Mouse (Mus musculus) intestine, embryonic 14.5 days (tissue): ENCODE data around the gene Dysf. TPM values are rescaled to one million over a fixed set of nuclear protein-coding genes. Genes with fewer than 3 reads are reported as not detected.

ENCODE experiments used
- ATAC-seq: fragments of 200-750 bp; cut with Nextera tagmentation; replicated peaks from 2 replicates; pipeline ENCODE4 v1.8.0; 2017; ENCODE audit warnings: low read depth, moderate number of reproducible peaks, moderate TSS enrichment, moderate library complexity; ENCODE audit not compliant: low FRiP score, low TSS enrichment
- DNase-seq: peaks from one replicate; pipeline ENCODE4 v3.0.0-alpha.2; 2018; ENCODE audit warnings: low spot score
- H3K27ac ChIP-seq: fragments of 300-500 bp; sonication (generic); 2 replicates; pipeline ENCODE4 v1.5.1; 2014; ENCODE audit warnings: low read depth, mild to moderate bottlenecking, control low read depth
- H3K27me3 ChIP-seq: fragments of 300-500 bp; sonication (generic); replicated peaks from 2 replicates; pipeline ENCODE4 v1.6.1; 2014; ENCODE audit warnings: low read length, control low read depth; ENCODE audit not compliant: control insufficient read depth, insufficient read depth
- H3K36me3 ChIP-seq: fragments of 300-500 bp; sonication (generic); 2 replicates; pipeline ENCODE4 v1.6.1; 2014; ENCODE audit warnings: low read length, control low read depth; ENCODE audit not compliant: control insufficient read depth, insufficient read depth
- H3K4me1 ChIP-seq: fragments of 300-500 bp; sonication (generic); replicated peaks from 2 replicates; pipeline ENCODE4 v1.6.1; 2014; ENCODE audit warnings: low read length, control low read depth, mixed read lengths; ENCODE audit not compliant: control insufficient read depth, insufficient read depth
- H3K4me2 ChIP-seq: fragments of 300-500 bp; sonication (generic); 2 replicates; pipeline ENCODE4 v1.6.1; 2014; ENCODE audit warnings: low read length
- H3K4me3 ChIP-seq: fragments of 300-500 bp; sonication (generic); 2 replicates; pipeline ENCODE4 v1.5.1; 2014; ENCODE audit warnings: low read depth, low read length, control low read depth, mixed read lengths
- H3K9ac ChIP-seq: fragments of 300-500 bp; sonication (generic); 2 replicates; pipeline ENCODE4 v1.6.1; 2014; ENCODE audit warnings: mild to moderate bottlenecking, low read length
- H3K9me3 ChIP-seq: fragments of 300-500 bp; sonication (generic); 2 replicates; pipeline ENCODE4 v1.6.1; 2016; ENCODE audit warnings: low read length, control low read depth; ENCODE audit not compliant: control insufficient read depth
- WGBS: fragments of 180-500 bp; shearing (Covaris S2); extraction: QIAGEN DNeasy Blood & Tissue Kit; methylation state at CpG from one replicate; pipeline ENCODE4 v1.1.7; 2014; 5-methylcytosine and 5-hydroxymethylcytosine counted together
- polyA plus RNA-seq: library from polyadenylated mRNA; unstranded; fragments of >200 nt; fragmentation: Nextera tagmentation; extraction: Ambion mirVana; gene quantifications from 2 replicates; pipeline ENCODE4 v1.2.1, GENCODE M21; 2014

The Dysf gene
- polyA plus RNA-seq, 1 experiment from 2014 or later, result 11.1 TPM

DNA sequence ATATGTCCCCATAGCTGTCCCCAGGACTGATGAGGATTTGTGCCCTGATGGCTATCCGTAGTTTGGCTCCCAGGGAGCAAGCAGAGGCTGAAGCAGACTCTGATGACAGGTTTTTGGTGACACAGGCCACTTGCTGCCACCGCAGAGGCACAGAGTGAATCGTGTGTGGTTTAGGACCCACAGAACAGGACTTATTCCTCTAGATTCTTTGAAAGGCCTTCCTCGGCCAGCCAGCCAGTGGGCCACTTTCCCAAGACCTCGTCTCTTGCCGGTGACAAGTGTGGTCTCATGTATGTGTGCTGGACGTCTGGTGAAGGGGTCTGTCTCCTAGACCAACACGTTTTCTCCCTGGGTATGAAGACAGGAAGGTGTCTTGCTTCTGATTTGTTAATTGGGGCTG, 48.8 kb downstream of the Dysf start:
- no peaks in the 10 kb centered on the region for H3K9me3 ChIP-seq
- no peaks in the 10 kb centered on the region for H3K36me3 ChIP-seq
- no peaks in the 10 kb centered on the region for H3K27me3 ChIP-seq
- H3K4me3 ChIP-seq, result no peak overlapping the region
- no peak overlapping the region for H3K27ac ChIP-seq
- no peak overlapping the region for H3K9ac ChIP-seq
- ATAC-seq, result no peak
- H3K4me1 ChIP-seq, result no peaks in the 10 kb centered on the region
- DNase-seq, result no peak
- H3K4me2 ChIP-seq, result no peak overlapping the region
- 83% methylated on average over 8 of the region's 8 CpGs for WGBS

DNA sequence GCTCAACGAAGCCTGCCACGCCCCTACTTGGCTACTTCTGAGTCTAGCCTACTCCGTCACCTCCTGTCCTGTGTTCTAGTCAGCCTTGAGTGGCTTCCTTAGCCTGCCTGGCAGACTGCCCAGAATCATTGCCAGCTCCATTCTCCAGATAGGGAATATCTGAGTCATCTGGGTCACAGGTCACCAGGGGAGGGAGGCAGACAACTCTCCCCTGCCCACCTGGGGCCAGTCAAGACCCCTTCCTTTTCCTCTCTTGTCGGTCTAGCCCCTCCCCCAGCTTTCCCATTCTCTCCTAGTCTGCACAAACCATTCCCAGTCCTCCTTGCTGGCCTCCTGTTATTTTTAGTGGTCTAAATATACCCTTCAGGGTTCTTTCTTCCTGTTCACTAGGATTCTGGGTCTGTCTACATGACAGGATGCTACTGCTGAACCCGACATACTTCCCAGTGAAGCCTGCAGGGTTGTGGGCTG, 50.3 kb downstream of the Dysf start:
- Histone ChIP-seq H3K9me3 (no peaks in the 10 kb centered on the region), H3K27me3 (no peaks in the 10 kb centered on the region), H3K27ac (no peak overlapping the region), H3K4me3 (no peak overlapping the region), H3K36me3 (no peaks in the 10 kb centered on the region), H3K9ac (no peak overlapping the region), H3K4me2 (no peak overlapping the region), H3K4me1 (no peaks in the 10 kb centered on the region)
- no peak for ATAC-seq
- WGBS, result 51% methylated on average over 5 of the region's 5 CpGs
- DNase-seq, result no peak

DNA sequence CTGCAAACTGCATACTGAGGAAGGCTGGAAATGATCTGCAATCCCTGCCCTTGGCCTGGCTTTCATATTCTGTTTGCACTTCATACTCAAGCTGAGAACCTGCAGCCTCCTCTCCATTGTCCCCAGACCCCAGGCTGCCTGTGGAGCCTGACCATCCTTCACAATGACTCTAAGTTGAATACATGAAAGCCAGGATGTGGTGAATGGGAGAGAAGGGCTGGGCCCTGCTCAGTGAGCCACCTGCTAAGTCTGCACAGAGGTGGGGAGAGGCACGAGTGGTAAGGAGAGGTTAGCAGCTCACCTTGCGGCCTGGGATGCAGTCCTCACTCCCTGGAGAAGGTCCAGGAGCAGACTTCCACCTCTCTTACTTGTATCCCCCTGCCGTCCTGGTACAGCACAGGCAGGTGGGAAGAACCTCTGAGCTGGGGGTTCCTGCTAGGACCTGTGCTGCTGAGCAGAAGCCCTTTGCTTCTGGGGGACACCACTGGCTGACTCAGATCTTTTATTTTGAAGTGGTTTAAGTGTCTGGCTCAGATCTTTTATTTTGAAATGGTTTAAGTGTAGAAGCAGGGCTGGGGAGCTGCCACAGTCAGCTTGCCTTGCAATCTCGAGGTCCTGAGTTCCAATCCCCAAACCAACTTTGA, 51.5 kb downstream of the Dysf start:
- Histone ChIP-seq H3K9me3 (no peaks in the 10 kb centered on the region), H3K4me2 (no peak overlapping the region), H3K27ac (no peak overlapping the region), H3K4me3 (no peak overlapping the region), H3K4me1 (no peaks in the 10 kb centered on the region), H3K27me3 (no peaks in the 10 kb centered on the region), H3K9ac (no peak overlapping the region), H3K36me3 (no peaks in the 10 kb centered on the region)
- ATAC-seq (no peak), DNase-seq (no peak)
- 52% methylated on average over 4 of the region's 4 CpGs for WGBS

DNA sequence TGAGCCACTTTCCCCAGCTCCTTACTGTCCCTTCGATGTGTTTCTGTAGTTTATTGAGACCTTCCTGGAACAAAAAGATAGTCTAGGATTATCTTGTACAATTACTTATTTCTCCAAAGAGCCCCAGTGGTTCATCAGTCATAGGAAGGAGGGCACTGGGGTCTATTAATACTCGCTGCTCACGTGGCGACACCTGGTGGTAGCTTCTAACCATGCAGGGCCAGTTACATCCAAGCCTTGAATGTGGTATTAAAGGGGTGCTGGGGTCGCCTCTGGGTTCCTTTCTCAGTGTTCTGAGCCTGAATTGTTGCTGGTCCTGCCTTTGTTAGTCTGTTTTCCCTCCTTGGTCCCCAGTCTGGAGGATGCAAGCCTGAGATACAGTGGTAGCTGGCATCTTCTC, 52.9 kb downstream of the Dysf start:
- H3K4me3 ChIP-seq, result no peak overlapping the region
- DNase-seq (peak; percentile 85), ATAC-seq (peak; percentile 67; the same call in 1 of the 2 replicates)
- 5% methylated on average over 5 of the region's 5 CpGs for WGBS
- H3K27ac ChIP-seq, result no peak overlapping the region
- no peaks in the 10 kb centered on the region for H3K9me3 ChIP-seq
- no peaks in the 10 kb centered on the region for H3K36me3 ChIP-seq
- H3K4me1 ChIP-seq, result no peaks in the 10 kb centered on the region
- H3K27me3 ChIP-seq, result no peaks in the 10 kb centered on the region
- no peak overlapping the region for H3K4me2 ChIP-seq
- no peak overlapping the region for H3K9ac ChIP-seq

DNA sequence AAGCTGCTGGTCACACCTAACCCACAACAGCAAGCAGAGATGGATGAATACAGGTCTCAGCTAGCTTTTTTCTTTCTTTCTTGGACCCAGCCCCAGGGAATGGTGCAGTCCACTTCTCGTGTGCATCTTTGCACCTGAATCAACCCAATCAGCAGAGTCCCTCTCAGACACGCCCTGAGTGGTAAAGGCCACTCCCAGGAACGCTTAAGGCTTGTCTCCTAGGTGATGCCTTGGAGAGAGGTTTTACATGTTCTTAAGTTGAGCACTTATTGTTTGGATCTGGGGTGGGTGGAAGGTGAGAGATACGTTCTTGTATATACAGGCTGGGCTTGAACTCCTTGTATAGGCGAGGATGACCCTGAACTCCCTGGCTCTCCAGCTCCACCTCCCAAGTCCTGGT, 54.2 kb downstream of the Dysf start:
- Histone ChIP-seq H3K36me3 (no peaks in the 10 kb centered on the region), H3K4me3 (no peak overlapping the region), H3K9me3 (no peaks in the 10 kb centered on the region), H3K4me2 (no peak overlapping the region), H3K27me3 (no peaks in the 10 kb centered on the region), H3K27ac (no peak overlapping the region), H3K4me1 (no peaks in the 10 kb centered on the region), H3K9ac (no peak overlapping the region)
- ATAC-seq (no peak), DNase-seq (no peak)
- 62% methylated on average over 5 of the region's 5 CpGs for WGBS

DNA sequence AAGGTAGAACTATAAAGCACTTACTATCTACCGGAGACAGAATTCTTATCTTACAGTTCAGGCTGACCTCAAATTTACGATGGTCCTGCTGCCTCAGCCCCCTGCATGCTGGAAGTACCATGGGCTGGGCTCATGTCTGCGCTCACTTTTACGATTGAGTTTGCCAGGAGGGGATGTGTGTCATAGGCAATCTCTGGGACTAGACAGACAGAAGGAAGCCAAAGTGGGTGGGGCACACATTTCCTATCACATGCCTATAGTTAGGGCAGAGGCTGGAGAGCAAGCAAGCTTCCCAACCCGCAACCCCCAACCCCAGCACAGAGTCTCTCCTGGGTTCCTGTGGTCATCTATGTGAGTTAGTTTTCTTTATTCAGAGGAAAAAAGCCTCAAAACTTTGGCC, 59.8 kb downstream of the Dysf start:
- ATAC-seq, result no peak
- H3K4me2 ChIP-seq, result no peak overlapping the region
- DNase-seq, result no peak
- H3K4me1 ChIP-seq, result no peaks in the 10 kb centered on the region
- H3K4me3 ChIP-seq, result no peak overlapping the region
- H3K36me3 ChIP-seq, result no peaks in the 10 kb centered on the region
- 60% methylated on average over 5 of the region's 5 CpGs for WGBS
- no peak overlapping the region for H3K27ac ChIP-seq
- H3K27me3 ChIP-seq, result no peaks in the 10 kb centered on the region
- no peak overlapping the region for H3K9ac ChIP-seq
- no peaks in the 10 kb centered on the region for H3K9me3 ChIP-seq

DNA sequence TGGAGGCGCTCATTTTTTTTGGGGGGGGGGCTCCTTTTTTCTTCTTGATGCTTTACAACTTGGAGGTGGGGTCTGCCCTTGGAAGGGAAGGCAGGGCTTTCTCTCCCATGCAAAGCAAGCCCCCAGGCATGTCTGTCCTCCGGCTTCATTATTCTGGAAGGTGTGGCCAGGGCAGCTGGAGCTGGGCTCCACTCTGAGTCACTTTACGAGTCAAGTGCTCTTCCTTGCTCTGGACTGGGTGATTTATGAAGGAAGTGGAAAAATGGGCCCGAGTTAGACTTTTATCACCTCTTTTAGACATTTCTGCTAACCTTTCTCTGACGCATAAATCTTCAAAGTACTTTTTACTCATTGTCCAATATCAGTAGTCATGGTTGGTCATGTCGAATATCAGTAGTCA, 61.9 kb downstream of the Dysf start:
- Histone ChIP-seq H3K36me3 (no peaks in the 10 kb centered on the region), H3K27me3 (no peaks in the 10 kb centered on the region), H3K4me3 (no peak overlapping the region), H3K27ac (no peak overlapping the region), H3K9ac (no peak overlapping the region), H3K4me2 (no peak overlapping the region), H3K4me1 (no peaks in the 10 kb centered on the region), H3K9me3 (no peaks in the 10 kb centered on the region)
- DNase-seq, result no peak
- no peak for ATAC-seq
- 61% methylated on average over 6 of the region's 6 CpGs for WGBS

DNA sequence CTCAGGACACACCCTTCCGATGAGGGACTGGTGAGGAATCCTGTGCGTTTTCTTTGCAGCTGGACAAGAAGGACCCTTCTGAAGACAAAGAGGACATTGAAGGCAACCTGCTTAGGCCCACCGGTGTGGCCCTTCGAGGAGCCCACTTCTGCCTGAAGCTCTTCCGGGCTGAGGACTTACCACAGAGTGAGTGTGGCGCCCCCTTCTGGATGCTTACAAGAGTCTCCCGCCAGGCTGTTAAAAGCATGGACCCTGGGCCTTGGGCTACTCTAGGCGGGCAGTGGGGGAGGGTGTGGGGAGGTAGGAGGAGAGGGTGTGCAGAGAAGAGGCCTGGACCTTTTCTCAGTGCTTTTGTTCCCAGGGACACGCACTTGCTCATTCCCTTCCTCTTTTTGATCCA, 64.2 kb downstream of the Dysf start:
- Histone ChIP-seq H3K9me3 (peaks cover 2% of the 10 kb centered on the region; the same call in 1 of the 2 replicates), H3K9ac (no peak overlapping the region), H3K4me3 (no peak overlapping the region), H3K4me2 (no peak overlapping the region), H3K4me1 (no peaks in the 10 kb centered on the region), H3K27me3 (no peaks in the 10 kb centered on the region), H3K27ac (no peak overlapping the region), H3K36me3 (no peaks in the 10 kb centered on the region)
- ATAC-seq, result no peak
- WGBS, result 54% methylated on average over 9 of the region's 9 CpGs
- no peak for DNase-seq

DNA sequence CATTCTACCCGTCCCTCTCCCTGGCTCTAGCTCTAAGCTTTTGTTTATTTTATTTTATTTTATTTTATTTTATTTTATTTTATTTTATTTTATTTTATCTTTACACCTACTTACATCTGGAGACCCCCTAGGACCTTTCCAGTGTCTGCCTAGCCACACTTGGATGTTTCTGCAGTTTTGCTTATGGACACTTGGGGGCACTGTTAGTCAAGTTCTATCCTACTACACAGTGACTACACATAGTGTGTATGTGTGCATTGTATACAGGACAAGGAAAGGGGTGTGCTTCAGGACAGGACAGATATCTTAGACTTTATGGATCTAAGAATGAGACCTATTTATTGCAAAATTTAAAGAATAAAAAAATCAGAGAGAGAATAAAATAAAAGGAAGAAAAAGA, 69.8 kb downstream of the Dysf start:
- Histone ChIP-seq H3K9ac (no peak overlapping the region), H3K4me3 (no peak overlapping the region), H3K36me3 (no peaks in the 10 kb centered on the region), H3K9me3 (peaks cover 2% of the 10 kb centered on the region; the same call in 1 of the 2 replicates), H3K4me1 (no peaks in the 10 kb centered on the region), H3K27me3 (no peaks in the 10 kb centered on the region), H3K4me2 (no peak overlapping the region), H3K27ac (no peak overlapping the region)
- DNase-seq, result no peak
- peak; percentile 40; the same call in 1 of the 2 replicates for ATAC-seq
- WGBS, result 57% methylated on average over 1 of the region's 1 CpGs
